Mouse (Mus musculus): ENCODE measurements around the gene Caskin2. TPM values are rescaled to one million over a fixed set of nuclear protein-coding genes. Genes with fewer than 3 reads are reported as not detected.
A peak's percentile ranks its signal among the peaks of the same experiment; 100 is the strongest.
"Not testable (repeated sequence)": the region's sequence is repeated elsewhere in the genome, so short reads cannot be mapped to it uniquely, and the experiment has no call there.

Gene Caskin2
- polyA plus RNA-seq (2016; fragmentation: Nextera tagmentation; extraction: Ambion mirVana): 17.2 and 17.9 TPM in 2 replicates

GRCm38 (mm10) chr11:115813507-115814296 is at the start of gene Caskin2:
Caskin2 (minus strand) TSS chr11:115813639.
- peak within 1 kb of the TSS; percentile 93 for H3K4me3 ChIP-seq
- H3K4me2 ChIP-seq (replicated peaks): peak within 1 kb of the TSS; percentile 83
- H3K27ac ChIP-seq: peak within 1 kb of the TSS; percentile 58
- peak within 1 kb of the TSS; percentile 85 for H3K9ac ChIP-seq
- WGBS: under 1% methylated on average over 43 of the region's 44 CpGs
- peaks cover 55% of the 10 kb centered on the region for H3K4me1 ChIP-seq
- H3K36me3 ChIP-seq: peaks cover 16% of the 10 kb centered on the region
- H3K27me3 ChIP-seq: no peaks in the 10 kb centered on the region
- peak; percentile 92 for ATAC-seq (ENCODE audit: low FRiP score)
- H3K9me3 ChIP-seq (replicated peaks): no peaks in the 10 kb centered on the region

DNA sequence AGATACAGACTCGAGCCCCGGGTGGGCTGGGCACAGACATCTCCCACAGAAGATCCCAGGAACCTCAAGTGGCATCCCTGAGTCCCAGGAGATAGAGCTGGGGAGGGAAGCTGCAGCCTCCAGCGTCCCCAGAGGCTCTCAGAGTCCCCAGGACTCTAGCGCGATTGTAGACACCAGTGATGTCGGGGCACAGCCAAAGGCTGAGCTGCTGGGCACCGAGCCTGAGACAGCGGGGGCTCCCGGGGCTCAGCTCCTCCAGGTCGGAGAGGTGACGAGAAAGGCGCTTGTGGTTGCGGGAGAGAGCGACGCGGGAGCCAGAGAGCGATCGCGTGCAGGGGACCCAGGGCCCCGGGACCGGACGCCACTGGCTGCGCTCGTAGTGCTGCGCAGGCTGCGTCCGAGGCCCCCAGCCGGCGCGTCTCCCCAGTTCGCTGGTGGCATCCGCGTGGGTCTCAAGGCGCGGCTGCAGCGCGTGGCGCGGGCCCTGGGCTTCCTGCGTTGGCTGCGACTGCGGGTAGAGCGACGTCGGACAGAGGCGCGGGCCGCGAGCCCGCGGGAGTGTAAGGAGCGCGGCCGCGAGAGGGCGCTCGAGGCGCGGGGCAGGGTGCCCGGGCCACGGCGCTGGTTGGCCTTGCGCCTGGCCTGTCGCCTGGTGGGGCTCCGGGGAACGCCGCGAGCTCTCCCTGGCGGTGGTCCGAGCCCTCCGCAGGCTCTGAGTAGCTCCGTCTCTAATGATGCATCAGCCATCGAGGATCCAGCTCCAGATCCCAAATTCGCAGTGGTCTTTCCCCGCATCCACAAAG is 45.9 kb upstream of the Caskin2 start:
- peak overlapping the region; percentile 51 for H3K4me2 ChIP-seq (replicated peaks)
- peak overlapping the region; percentile 53; the same call in 1 of the 2 replicates for H3K9ac ChIP-seq
- H3K4me3 ChIP-seq: peak overlapping the region; percentile 37
- peaks cover 70% of the 10 kb centered on the region for H3K27me3 ChIP-seq
- H3K4me1 ChIP-seq: peaks cover 20% of the 10 kb centered on the region
- H3K36me3 ChIP-seq: no peaks in the 10 kb centered on the region
- H3K9me3 ChIP-seq (replicated peaks): no peaks in the 10 kb centered on the region
- H3K27ac ChIP-seq: no peak overlapping the region
- 2% methylated on average over 75 of the region's 75 CpGs for WGBS
- ATAC-seq (ENCODE audit: low FRiP score): peak; percentile 83; the same call in 1 of the 2 replicates

DNA sequence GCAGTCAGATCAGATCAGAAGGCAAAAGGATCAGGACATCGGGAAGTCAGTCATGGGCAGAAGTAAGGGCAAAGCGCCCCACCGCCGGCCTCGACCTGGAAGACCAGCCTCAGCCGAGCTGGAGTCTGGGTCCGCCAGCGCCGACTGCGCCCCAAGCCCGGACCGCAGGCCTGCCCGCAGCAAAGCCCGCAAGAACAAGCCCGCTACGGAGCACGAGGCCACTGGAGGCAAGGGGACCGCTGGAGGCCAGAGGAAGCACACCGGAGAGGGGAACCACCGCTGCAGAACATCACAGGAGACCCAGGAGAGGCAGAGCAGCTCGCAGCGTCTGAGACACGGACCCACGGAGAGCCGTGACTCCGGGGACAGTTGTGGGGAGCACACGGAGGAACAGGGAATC is 44.9 kb upstream of the Caskin2 start, which contains the start of gene Myo15b:
Gene Myo15b, plus strand, starts transcription at position 53 of the 400 bp plus-strand sequence.
- Histone ChIP-seq H3K4me1 (peaks cover 20% of the 10 kb centered on the region), H3K36me3 (no peaks in the 10 kb centered on the region), H3K9ac (peak within 1 kb of the TSS; percentile 53), H3K27me3 (peaks cover 70% of the 10 kb centered on the region), H3K4me3 (peak within 1 kb of the TSS; percentile 37), H3K9me3 (replicated peaks) (no peaks in the 10 kb centered on the region), H3K27ac (no peak within 1 kb of the TSS), H3K4me2 (replicated peaks) (peak within 1 kb of the TSS; percentile 51)
- WGBS: 8% methylated on average over 27 of the region's 27 CpGs
- ATAC-seq (ENCODE audit: low FRiP score): no peak

DNA sequence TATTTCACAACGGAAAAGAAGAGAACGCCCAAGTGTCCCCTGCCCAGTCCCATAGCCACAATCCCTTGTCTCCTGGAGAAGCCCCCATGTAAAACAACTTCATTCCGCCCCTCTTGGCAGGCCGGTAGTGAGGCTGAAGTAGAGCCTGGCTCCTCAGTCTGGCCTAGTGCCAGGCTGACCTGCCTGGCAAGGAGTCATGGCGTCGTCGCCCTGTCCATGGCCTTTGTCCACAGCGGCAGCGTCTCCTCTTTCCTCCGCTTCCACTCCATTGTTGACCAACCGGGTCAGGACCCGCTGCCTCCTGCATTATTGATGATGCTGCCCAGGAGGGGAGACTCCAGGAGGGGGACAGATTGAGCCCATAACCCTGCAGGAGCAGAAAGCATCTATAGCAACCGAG is 44.5 kb upstream of the Caskin2 start:
- H3K4me3 ChIP-seq: peak overlapping the region; percentile 37; the same call in 1 of the 2 replicates
- 0 out of 2 replicates have a peak overlapping the region, but pooled peaks have one; percentile 51 for H3K4me2 ChIP-seq (replicated peaks)
- WGBS: 35% methylated on average over 13 of the region's 13 CpGs

DNA sequence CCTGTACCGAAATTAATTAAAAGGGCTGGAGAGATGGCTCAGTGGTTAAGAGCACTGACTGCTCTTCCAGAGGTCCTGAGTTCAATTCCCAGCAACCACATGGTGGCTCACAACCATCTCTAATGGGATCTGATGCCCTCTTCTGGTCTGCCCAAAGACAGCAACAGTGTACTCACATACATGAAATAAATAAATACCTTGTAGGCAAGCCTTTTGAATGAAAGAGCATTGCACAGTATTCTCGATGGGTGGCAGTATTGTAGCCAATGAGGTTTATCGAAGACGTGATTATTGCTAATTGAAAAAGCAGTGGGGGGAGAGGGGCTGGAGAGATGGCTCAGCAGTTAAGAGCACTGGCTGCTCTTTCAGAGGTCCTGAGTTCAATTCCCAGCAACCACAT is 43.7 kb upstream of the Caskin2 start:
- H3K27ac ChIP-seq; ATAC-seq (ENCODE audit: low FRiP score); H3K4me2 ChIP-seq (replicated peaks); H3K4me3 ChIP-seq; H3K9me3 ChIP-seq (replicated peaks); H3K9ac ChIP-seq; H3K36me3 ChIP-seq: not testable (repeated sequence)
- 91% methylated on average over 4 of the region's 4 CpGs for WGBS
- H3K4me1 ChIP-seq: peaks cover 20% of the 10 kb centered on the region
- peaks cover 58% of the 10 kb centered on the region for H3K27me3 ChIP-seq

More for the DNA sequence above, 44.5 kb upstream of the Caskin2 start:
- ATAC-seq (ENCODE audit: low FRiP score): no peak
- no peak overlapping the region for H3K9ac ChIP-seq
- peaks cover 20% of the 10 kb centered on the region for H3K4me1 ChIP-seq
- H3K27me3 ChIP-seq: peaks cover 65% of the 10 kb centered on the region
- H3K9me3 ChIP-seq (replicated peaks): no peaks in the 10 kb centered on the region
- no peaks in the 10 kb centered on the region for H3K36me3 ChIP-seq
- H3K27ac ChIP-seq: no peak overlapping the region

DNA sequence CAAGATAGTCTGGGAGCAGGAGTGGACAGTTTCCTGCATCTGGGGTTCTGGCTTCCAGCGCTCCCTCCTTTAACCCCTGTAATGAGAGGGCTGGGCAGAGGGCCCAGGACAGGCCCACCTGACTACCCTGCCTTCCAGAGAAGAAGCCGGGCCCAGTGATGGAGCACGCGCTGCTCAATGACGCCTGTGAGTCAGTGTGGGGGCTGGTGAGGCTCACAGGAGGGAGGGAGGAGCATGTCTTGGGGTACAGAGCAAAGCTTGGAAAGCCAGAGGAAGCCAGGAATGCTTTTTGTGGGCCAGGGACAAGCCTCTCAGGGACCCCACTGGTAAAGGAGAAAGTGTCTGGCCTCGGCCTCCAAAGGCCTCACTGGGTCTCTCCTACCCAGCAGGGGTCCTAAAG is 41.2 kb upstream of the Caskin2 start:
- Histone ChIP-seq H3K4me1 (peaks cover 18% of the 10 kb centered on the region), H3K27me3 (peaks cover 33% of the 10 kb centered on the region), H3K9me3 (replicated peaks) (no peaks in the 10 kb centered on the region), H3K9ac (no peak overlapping the region), H3K27ac (no peak overlapping the region), H3K36me3 (no peaks in the 10 kb centered on the region), H3K4me3 (no peak overlapping the region), H3K4me2 (replicated peaks) (no peak overlapping the region)
- no peak for ATAC-seq (ENCODE audit: low FRiP score)
- WGBS: 80% methylated on average over 6 of the region's 6 CpGs

GRCm38 (mm10) chr11:115845819-115846218 is 32.4 kb upstream of the Caskin2 start:
- no peaks in the 10 kb centered on the region for H3K36me3 ChIP-seq
- H3K27me3 ChIP-seq: no peaks in the 10 kb centered on the region
- no peak for ATAC-seq (ENCODE audit: low FRiP score)
- H3K4me1 ChIP-seq: peaks cover 15% of the 10 kb centered on the region
- H3K9me3 ChIP-seq (replicated peaks): no peaks in the 10 kb centered on the region
- H3K9ac ChIP-seq: no peak overlapping the region
- WGBS: 92% methylated on average over 2 of the region's 2 CpGs
- no peak overlapping the region for H3K4me3 ChIP-seq
- no peak overlapping the region for H3K4me2 ChIP-seq (replicated peaks)
- no peak overlapping the region for H3K27ac ChIP-seq

GRCm38 (mm10) chr11:115844240-115844639 is 30.8 kb upstream of the Caskin2 start:
- Histone ChIP-seq H3K4me2 (replicated peaks) (no peak overlapping the region), H3K4me3 (no peak overlapping the region), H3K9me3 (replicated peaks) (no peaks in the 10 kb centered on the region), H3K27me3 (no peaks in the 10 kb centered on the region), H3K27ac (0 out of 2 replicates have a peak overlapping the region, but pooled peaks have one; percentile 4), H3K9ac (no peak overlapping the region), H3K36me3 (no peaks in the 10 kb centered on the region), H3K4me1 (peaks cover 15% of the 10 kb centered on the region)
- no peak for ATAC-seq (ENCODE audit: low FRiP score)
- WGBS: 78% methylated on average over 8 of the region's 8 CpGs

DNA sequence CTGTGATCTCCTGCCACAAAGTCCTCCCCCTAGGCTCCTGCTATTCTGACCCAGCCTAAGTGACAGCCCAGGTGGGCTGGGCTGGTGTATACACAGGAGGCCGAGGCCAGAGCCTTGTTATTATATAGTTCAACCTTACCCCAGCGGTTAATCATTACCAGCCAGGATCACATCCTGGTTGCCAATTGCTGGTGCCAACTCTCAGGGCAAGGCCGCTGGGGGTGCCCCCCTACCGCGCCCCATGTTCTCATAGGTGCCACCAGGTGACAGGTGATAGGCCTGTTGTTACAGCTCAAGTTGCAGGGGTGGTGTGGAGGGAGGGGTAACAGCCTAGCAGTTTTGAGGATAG is 30.4 kb upstream of the Caskin2 start:
- H3K4me3 ChIP-seq: no peak overlapping the region

GRCm38 (mm10) chr11:115843141-115843890 is 29.9 kb upstream of the Caskin2 start:
- no peak for ATAC-seq (ENCODE audit: low FRiP score)
- Histone ChIP-seq H3K9me3 (replicated peaks) (no peaks in the 10 kb centered on the region), H3K9ac (no peak overlapping the region), H3K4me1 (peaks cover 15% of the 10 kb centered on the region), H3K4me2 (replicated peaks) (no peak overlapping the region), H3K36me3 (no peaks in the 10 kb centered on the region), H3K4me3 (no peak overlapping the region), H3K27ac (no peak overlapping the region), H3K27me3 (no peaks in the 10 kb centered on the region)
- WGBS: 85% methylated on average over 12 of the region's 14 CpGs

More for the DNA sequence above, 30.4 kb upstream of the Caskin2 start:
- H3K4me1 ChIP-seq: peaks cover 15% of the 10 kb centered on the region
- no peak overlapping the region for H3K4me2 ChIP-seq (replicated peaks)
- no peak overlapping the region for H3K9ac ChIP-seq
- H3K27ac ChIP-seq: no peak overlapping the region
- no peak for ATAC-seq (ENCODE audit: low FRiP score)
- 94% methylated on average over 5 of the region's 5 CpGs for WGBS
- H3K9me3 ChIP-seq (replicated peaks): no peaks in the 10 kb centered on the region
- H3K36me3 ChIP-seq: no peaks in the 10 kb centered on the region
- no peaks in the 10 kb centered on the region for H3K27me3 ChIP-seq

GRCm38 (mm10) chr11:115841961-115842550 is 28.6 kb upstream of the Caskin2 start:
- WGBS: 36% methylated on average over 6 of the region's 6 CpGs
- Histone ChIP-seq H3K4me1 (peaks cover 15% of the 10 kb centered on the region), H3K27me3 (0 out of 2 replicates have a peak, but pooled peaks cover under 1% of the 10 kb centered on the region), H3K4me2 (replicated peaks) (no peak overlapping the region), H3K9ac (no peak overlapping the region), H3K4me3 (no peak overlapping the region), H3K36me3 (no peaks in the 10 kb centered on the region), H3K27ac (peak overlapping the region; percentile 19; the same call in 1 of the 2 replicates), H3K9me3 (replicated peaks) (no peaks in the 10 kb centered on the region)
- ATAC-seq (ENCODE audit: low FRiP score): no peak
